9 mouse cellular contexts compared by ENCODE assay signal in genomic region chr11:117101925-117102717, GRCm38 (mm10). TPM values are rescaled to one million over a fixed set of nuclear protein-coding genes. Genes with fewer than 3 reads are reported as not detected.
DNase-seq lines count a peak whose midpoint lies in the region; ATAC-seq and TF ChIP-seq lines count a peak whose summit lies in the region.
"Had no signal": no experiment of that assay in that cellular context is flagged by ENCODE, and none has a peak within 500 bp of the region (broad histone marks: within the 10 kb centered on the region; RNA-seq: fewer than 3 reads in every experiment).

No protein-coding gene starts in this region.

- H3K4me1 ChIP-seq in kidney, postnatal 0 days (replicated peaks; ENCODE audit: insufficient read depth, low read length) = peaks cover 16% of the 10 kb centered on the region
- peaks cover 19% of the 10 kb centered on the region for H3K4me1 ChIP-seq in midbrain, embryonic 13.5 days (replicated peaks)

- ATAC-seq in frontal cortex, adult (ENCODE audit: low TSS enrichment) = peak; percentile 45; the same call in 1 of the 2 replicates
- no peak for ATAC-seq in kidney, postnatal 0 days (replicated peaks; ENCODE audit: low FRiP score, low read depth)
- no peak for ATAC-seq in midbrain, embryonic 13.5 days

- H3K27ac ChIP-seq in kidney, postnatal 0 days = peak overlapping the region; percentile 80
- H3K27ac ChIP-seq in midbrain, embryonic 13.5 days = peak overlapping the region; percentile 53; the same call in 1 of the 2 replicates

- no peak for DNase-seq in frontal cortex, postnatal 10 days (ENCODE audit: low spot score in 2 of 2)
- no peak for DNase-seq in kidney, postnatal 0 days (ENCODE audit: low spot score)
- no peak for DNase-seq in kidney, adult 8-10 months
- DNase-seq in brain, adult 2 months (ENCODE audit: low read depth, low spot score) = peak; percentile 88
- DNase-seq in left cerebral cortex, postnatal 4 days = no peak
- no peak for DNase-seq in urinary bladder, postnatal 14 days (ENCODE audit: low spot score)
- DNase-seq: thymus, adult 18-20 months had no signal

- H3K4me2 ChIP-seq in kidney, postnatal 0 days (ENCODE audit: low read length) = no peak overlapping the region
- no peak overlapping the region for H3K4me2 ChIP-seq in midbrain, embryonic 13.5 days (replicated peaks)

- no peak for TF ChIP-seq CTCF in kidney, postnatal 0 days (IDR thresholded peaks at IDR 0.05; ENCODE audit: low read depth)

- H3K9ac ChIP-seq in kidney, postnatal 0 days (ENCODE audit: low read depth, low read length) = no peak overlapping the region
- no peak overlapping the region for H3K9ac ChIP-seq in midbrain, embryonic 13.5 days (replicated peaks)

- no peak overlapping the region for H3K4me3 ChIP-seq in kidney, postnatal 0 days (replicated peaks; ENCODE audit: low read depth, low read length)
- no peak overlapping the region for H3K4me3 ChIP-seq in midbrain, embryonic 13.5 days (replicated peaks)

- H3K27me3 ChIP-seq in kidney, postnatal 0 days (ENCODE audit: insufficient read depth, low read length) = no peaks in the 10 kb centered on the region
- H3K27me3 ChIP-seq in midbrain, embryonic 13.5 days = no peaks in the 10 kb centered on the region

- H3K9me3 ChIP-seq in kidney, postnatal 0 days (replicated peaks; ENCODE audit: low read length) = no peaks in the 10 kb centered on the region
- H3K9me3 ChIP-seq in midbrain, embryonic 13.5 days = no peaks in the 10 kb centered on the region

- intact Hi-C loops in left cerebral cortex, postnatal 4 days (cut with DNase I) = no loop called here

- no peaks in the 10 kb centered on the region for H3K36me3 ChIP-seq in kidney, postnatal 0 days (ENCODE audit: insufficient read depth, low read length)
- no peaks in the 10 kb centered on the region for H3K36me3 ChIP-seq in midbrain, embryonic 13.5 days

- WGBS in kidney, postnatal 0 days = 59% methylated on average over 14 of the region's 14 CpGs
- WGBS in midbrain, embryonic 13.5 days = 82% methylated on average over 14 of the region's 14 CpGs

RNA-seq across cellular contexts. Expression of gene Sec14l1, which starts 12.8 kb away (rescaled TPM):
- polyA plus RNA-seq in kidney, postnatal 0 days (2015; fragmentation: Nextera tagmentation; extraction: Ambion mirVana) = 87.6 and 93.7 TPM in 2 replicates
- 62.4 and 67.0 TPM in 2 replicates for polyA plus RNA-seq in midbrain, embryonic 13.5 days (2015; fragmentation: Nextera tagmentation; extraction: Ambion mirVana)
- total RNA-seq in left cerebral cortex, postnatal 4 days (2021) = 100 to 1,000 TPM; 127 to 130 TPM
